Mouse (Mus musculus) gastrocnemius, adult 18-20 months (tissue): ENCODE data around the gene Tpcn2. TPM values are rescaled to one million over a fixed set of nuclear protein-coding genes. Genes with fewer than 3 reads are reported as not detected.

ENCODE experiments used
- DNase-seq: peaks from one replicate; pipeline ENCODE4 v3.0.0; 2021; ENCODE audit warnings: low spot score
- long read RNA-seq, 2 experiments: library from polyadenylated mRNA; stranded (forward); transcript quantifications; one replicate each; pipeline ENCODE4 v2.0.0; 2021
- total RNA-seq, 2 experiments: library from RNA; stranded (reverse); gene quantifications; 2 replicates each; pipeline ENCODE4 v1.2.3; 2021

The Tpcn2 gene
- total RNA-seq: 1 to 10 TPM; 1.0 TPM
- long read RNA-seq, experiment 1, partial matches to known transcripts: 0 of 1 reads
- long read RNA-seq, experiment 1, other reads (novel, unspliced or antisense): 1 of 1 reads
- long read RNA-seq, experiment 2: 0 reads

DNA sequence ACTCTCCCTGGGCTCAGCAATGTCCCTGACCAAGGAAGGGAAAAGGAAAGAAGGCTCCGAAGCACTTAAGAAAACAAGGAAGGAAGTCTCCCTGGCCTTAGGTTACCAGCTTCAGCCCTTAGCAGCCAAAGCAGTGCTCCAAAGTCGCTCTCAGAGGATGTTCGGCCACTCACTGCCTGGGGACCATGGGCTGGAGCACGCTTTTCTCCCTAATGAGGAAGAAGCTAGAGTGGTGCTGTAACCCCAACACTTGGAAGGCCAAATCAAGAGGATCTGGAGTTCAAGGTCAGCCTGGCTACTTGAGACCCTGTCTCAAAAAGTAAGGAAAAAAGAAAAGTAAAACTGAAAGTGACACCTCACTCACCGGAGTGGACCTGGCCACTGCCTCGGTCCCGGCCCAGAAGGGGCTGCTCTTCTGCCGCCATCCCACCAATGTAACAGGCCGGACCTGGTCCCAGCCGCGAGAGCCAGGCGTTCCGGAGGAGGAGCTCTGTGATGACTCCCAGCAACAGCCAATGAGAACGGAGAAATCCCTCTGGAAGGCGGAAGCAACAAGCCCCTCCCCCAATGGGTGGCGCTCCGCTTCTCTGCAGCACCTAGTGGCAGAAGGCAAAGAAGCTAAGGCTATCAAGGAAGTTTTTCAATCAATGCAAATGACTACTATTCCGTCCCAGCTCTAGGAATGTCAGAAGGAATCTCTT lies at the start of gene Tpcn2:
Gene Tpcn2, minus strand, starts transcription at position 525 of the 701 bp plus-strand sequence.
- peak; percentile 93 for DNase-seq

GRCm38 (mm10) chr7:145332376-145333041 lies 48.7 kb upstream of the Tpcn2 start:
- peak; percentile 9 for DNase-seq

DNA sequence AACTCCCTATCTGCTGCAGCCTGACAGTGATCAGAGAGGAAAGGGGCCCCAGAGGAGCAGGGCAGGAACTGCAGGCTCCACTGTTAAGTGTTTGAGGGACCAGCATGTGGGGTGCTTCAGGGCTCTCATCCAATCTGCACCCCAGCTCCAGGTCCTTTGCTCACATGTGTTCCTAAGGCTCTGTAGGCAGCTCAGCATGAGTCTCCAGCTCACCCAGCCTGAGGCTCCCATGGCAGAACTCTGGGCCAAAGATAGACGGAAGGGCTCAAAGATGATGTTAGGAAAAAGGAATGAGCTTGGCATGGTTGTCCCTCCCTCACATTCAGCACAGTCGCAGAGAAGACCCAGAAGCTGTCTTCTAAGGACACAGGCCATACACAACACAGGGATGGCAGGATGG lies 46.8 kb upstream of the Tpcn2 start:
- no peak for DNase-seq

DNA sequence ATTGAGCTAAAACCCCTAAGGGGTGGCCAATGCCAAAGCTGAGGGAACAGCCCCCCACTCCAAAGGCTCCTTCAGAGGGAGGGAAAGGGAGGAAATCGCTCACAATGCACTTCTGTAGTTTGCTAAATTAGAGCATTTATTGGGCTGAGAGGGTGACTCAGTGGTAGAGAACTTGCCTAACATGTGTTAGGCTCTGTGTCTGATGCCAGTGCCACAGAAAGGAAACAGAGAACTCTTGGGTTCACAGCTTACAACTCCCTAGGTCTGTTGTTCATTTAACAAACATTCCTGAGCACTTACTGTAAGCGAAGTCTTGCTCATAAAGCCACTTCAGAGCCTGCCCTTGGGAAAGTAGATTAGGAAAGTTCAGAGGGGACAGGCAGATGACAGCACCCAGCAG lies 46.2 kb upstream of the Tpcn2 start:
- no peak for DNase-seq

DNA sequence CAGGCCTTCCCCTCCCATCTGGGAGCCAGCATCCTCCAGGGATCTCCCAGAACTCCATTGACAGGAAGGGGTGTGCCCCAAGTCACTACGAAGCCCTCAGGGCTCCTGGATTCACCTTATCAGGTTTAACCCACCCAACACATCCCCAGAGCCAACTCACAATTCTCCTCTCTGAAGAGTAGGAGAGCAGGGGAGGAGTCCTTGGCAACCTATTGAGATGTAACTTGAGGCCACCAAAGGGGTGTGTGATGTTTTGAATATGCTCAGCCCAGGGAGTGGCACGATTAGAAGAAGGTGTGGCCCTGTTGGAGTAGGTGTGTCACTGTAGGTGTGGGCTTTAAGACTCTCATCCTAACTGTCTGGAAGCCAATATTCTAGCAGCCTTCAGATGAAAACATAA lies 41.9 kb upstream of the Tpcn2 start:
- no peak for DNase-seq

- DNase-seq: no peak
Observed at GRCm38 (mm10) chr7:145323607-145324006, 39.8 kb upstream of the Tpcn2 start.

DNA sequence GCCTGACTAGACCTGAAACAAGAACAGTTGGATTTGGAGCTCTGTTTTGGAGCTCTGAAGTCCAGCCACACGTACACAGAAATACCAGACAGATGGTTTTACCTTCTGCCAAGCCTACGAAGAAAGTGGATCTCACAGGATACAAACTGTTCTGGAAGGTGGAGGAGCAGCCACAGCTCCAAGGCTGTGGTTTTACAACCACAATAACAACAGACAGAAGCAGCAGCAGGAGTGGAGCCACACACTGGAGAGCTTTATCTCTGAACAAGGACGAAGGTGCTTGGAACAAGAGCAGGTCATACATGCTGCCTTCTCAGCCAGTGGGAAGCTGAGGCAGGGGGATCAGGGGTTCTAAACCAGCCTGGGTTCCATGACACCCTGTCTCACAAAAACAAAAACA lies 35.7 kb upstream of the Tpcn2 start:
- no peak for DNase-seq

DNA sequence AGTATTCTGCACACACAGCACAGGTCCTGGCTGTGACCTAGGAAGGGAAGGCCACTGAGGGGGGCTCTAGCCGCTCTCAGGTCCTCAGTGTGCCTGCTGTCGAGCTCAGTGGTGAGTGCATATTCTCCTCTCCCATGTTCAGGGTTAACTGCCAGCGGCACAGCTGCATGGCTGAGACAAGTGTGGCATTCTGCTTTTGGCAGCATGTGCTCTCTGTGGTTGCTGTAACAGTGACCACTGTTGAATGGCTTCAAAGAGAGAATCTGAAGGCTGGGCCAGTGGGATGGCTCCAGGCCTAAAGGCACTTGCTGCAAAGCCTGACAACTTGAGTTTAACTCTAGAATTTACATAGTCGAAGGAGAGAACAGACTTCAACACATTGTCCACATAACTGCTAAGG lies 33.7 kb upstream of the Tpcn2 start:
- DNase-seq: no peak

GRCm38 (mm10) chr7:145314785-145315411 lies 31.1 kb upstream of the Tpcn2 start, which contains the start of gene Mrgprd:
Gene Mrgprd, plus strand, starts transcription at chr7:145314835.
- no peak for DNase-seq

DNA sequence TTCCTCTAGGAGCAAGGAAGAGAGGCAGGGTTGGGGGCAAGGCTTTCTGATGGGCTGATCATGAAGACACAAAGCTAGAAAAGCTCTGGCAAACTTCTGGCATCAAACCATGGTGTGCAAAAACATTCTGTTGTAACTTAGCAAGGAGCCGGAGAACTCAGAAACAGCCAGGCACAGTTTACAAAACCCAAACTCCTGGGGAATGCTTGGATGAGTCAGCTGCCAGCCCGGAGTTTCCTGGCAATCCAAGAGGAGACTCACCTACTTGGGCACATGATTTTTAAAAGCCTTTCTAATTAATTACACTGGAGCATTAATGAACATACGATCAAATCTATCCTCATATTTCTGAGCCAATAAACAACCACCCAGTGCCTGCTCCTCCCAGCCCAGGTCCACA lies 28.3 kb upstream of the Tpcn2 start:
- no peak for DNase-seq

DNA sequence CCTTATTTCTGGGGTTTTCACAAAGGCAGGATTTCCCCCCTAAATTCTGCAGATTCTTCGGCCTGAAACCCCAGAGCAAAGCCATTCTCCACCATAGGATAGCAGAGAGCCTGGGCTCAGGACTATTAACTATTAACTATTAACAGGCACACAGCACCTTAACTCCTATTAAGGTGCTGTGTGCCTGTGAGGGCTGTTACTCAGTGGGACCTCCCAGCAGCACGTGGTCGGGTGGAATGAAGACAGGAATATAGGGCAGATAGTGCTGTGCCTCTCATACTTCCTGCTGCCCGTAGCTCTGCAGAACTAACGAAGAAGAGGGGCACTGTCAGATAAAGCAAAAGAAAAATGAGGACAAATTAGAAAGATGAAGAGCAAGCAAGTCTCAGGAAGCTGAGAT lies 26.7 kb upstream of the Tpcn2 start:
- no peak for DNase-seq

GRCm38 (mm10) chr7:145309877-145310276 lies 26.1 kb upstream of the Tpcn2 start:
- DNase-seq: no peak

- DNase-seq: no peak
Observed at GRCm38 (mm10) chr7:145308866-145309265, 25.1 kb upstream of the Tpcn2 start.

- no peak for DNase-seq
Observed at GRCm38 (mm10) chr7:145308061-145308675, 24.4 kb upstream of the Tpcn2 start.

- DNase-seq: no peak
Observed at GRCm38 (mm10) chr7:145307636-145308035, 23.8 kb upstream of the Tpcn2 start.

GRCm38 (mm10) chr7:145304153-145304552 lies 20.3 kb upstream of the Tpcn2 start:
- DNase-seq: no peak

GRCm38 (mm10) chr7:145302488-145303285 lies 18.9 kb upstream of the Tpcn2 start:
- peak; percentile 66 for DNase-seq

GRCm38 (mm10) chr7:145301341-145302005 lies 17.7 kb upstream of the Tpcn2 start:
- peak; percentile 58 for DNase-seq

DNA sequence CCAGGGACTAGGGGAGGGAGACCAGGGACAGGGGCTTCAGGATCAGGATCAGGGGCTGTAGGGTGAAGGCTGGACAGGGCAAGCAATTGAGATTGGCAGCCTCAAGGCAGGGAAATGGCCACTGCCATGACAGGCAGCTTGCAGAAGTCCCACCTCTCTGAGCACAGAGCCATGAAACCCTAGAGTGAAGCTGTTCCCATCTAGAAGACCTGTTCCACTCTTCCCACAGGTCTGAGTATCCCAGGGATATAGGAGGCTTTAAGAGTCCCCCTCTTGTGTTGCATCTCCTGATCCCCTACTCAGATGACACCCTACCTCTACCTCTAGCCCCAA lies 17.2 kb upstream of the Tpcn2 start:
- DNase-seq: no peak

DNA sequence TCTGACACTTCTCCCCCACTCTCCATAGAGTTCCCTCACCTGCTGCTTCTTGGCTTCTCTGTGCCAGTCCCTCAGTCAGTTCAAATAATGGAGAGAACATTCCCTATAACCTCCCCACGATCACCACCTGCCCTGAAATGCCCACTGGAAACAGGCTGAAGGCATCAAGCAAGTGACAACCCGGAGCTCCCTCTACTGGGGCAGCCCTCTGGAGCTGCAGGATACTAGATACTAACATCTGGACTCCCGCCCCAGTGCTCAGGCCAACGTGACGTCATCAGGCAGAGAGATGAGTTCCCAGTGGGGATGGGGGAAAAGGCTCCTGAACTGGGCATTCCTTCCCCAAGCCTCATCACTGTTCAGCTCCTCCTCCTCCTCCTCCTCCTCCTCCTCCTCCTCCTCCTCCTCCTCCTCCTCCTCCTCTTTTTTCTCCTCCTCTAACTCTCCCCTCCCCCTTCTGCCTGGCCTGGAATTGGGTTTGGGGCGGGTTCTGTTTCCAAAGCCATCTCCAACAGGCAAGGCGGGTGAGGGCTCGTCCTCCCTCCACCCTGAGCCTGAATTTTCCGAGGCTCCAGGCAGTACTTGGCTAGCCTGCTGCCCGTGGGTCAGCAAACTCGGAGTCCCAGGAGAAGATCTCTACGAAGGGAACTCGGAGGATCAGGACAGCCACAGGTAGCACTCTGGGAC lies 16.7 kb upstream of the Tpcn2 start, which contains the start of gene Mrgprf:
Gene Mrgprf, plus strand, starts transcription at position 508 of the 687 bp plus-strand sequence.
- peak; percentile 89 for DNase-seq
